Mouse (Mus musculus) adrenal gland, postnatal 36 days (tissue): ENCODE results near the gene Rsl1d1. TPM values are rescaled to one million over a fixed set of nuclear protein-coding genes. Genes with fewer than 3 reads are reported as not detected.

Experiments
- DNase-seq, 2 experiments: peaks; one replicate each; pipeline ENCODE4 v3.0.0; 2021; ENCODE audit warnings: mixed read lengths in 1 of 2
- long read RNA-seq, 2 experiments: library from polyadenylated mRNA; stranded (forward); transcript quantifications; one replicate each; pipeline ENCODE4 v2.0.0; 2021; ENCODE audit warnings: borderline sequencing depth in 2 of 2
- total RNA-seq, 2 experiments: library from RNA; stranded (reverse); gene quantifications; 2 replicates each; pipeline ENCODE4 v1.2.3; 2021

The Rsl1d1 gene
- 10 to 100 TPM; 79.0 to 82.0 TPM for total RNA-seq
- long read RNA-seq, experiment 1, transcript Rsl1d1-201 (9 exons, 1,945 nt): major isoform, 85 of 98 reads
- long read RNA-seq, experiment 1, partial matches to known transcripts: 3 of 98 reads
- long read RNA-seq, experiment 1, other reads (novel, unspliced or antisense): 8 of 98 reads
- long read RNA-seq, experiment 2, transcript Rsl1d1-201 (9 exons, 1,945 nt): major isoform, 19 of 21 reads
- long read RNA-seq, experiment 2, partial matches to known transcripts: 0 of 21 reads
- long read RNA-seq, experiment 2, other reads (novel, unspliced or antisense): 2 of 21 reads

DNA sequence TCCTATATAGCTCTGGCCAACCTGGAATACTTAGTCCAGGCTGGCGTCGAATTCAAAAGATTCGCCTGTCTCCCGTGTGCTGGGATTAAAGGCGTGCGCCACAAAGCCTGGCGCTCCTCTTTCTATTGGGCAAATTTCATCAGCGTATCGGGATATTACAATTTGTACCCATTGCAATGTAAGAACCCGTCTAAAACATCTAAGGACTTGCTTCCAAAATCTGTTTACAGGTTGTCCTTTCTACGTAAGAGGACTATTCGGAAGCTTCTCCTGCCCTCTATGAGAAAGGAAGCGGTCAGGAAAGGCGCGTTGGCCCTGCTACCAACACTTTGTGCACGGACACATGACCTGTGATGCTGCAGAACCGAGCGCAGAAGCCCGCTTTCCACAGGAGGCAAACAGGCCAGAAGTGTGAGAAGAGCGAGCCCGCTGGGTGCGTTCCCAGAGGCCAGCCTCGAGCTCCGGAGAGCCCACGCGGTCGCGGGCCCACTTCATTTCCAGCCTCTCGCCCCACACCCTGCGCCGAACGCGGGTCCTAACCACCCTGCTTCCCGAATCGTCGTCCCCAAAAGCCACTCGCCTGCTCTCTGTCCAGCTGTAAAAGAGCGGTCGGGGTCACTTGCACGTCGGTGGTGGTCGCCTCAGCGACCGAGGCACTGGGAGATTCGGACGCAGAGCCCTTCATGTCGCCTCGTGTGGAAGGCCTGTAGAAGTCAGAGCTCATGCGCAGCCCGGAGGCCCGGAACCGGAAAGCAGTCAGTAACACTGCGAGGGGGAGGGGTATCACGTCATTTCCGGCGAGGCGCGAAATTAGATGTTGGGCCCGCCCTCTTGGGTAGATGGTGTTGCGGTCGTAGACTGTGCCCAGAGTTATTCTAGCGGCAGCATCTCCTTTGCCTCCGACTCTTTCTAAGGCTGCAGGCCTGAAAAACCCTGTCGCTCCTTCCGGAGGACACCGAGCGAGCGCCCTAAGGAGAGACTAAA is at the start of gene Rsl1d1:
TSS of gene Rsl1d1 (minus strand) at position 761 of the 984 bp plus-strand sequence.
- DNase-seq: peak; percentile 93

DNA sequence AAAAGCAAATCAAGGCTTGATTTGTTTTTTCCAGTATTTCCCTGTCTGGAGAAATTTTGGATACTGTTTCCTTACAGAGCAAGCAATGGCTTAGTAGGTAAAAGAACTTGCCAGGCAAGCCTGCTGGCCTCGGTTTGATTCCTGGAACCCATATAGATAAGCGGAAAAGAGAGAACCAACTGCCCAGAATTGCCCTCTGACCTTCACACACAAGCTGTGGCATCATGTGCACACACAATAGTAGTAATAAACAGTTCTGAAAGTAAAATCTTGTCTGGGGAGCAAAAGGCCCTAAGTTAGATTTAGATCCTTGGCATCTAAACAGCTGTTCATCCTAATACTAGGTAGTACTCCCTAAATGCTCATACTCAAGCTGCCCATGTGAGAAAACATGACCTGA is 44.7 kb upstream of the Rsl1d1 start:
- DNase-seq: peak in 1 of 2 experiments; percentile 17

DNA sequence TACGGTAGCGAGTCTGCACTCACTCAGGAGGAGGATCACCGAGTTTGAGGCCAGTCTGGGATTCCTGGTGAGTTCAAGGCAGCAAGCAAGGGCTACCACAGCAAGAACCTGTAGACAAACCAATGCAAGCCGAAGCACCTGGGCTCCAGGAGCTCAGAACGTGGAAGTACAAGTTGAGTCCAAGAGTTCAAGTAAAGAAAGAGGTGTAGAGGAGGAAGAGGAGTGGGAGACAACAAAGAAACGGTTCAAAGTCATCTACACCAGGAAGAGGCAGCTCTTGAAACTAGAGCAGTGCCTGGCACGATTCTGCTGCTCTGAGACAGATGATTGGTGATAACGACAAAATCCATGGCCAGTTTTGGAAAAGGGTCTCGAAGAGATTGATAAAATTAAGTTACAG is 42.6 kb upstream of the Rsl1d1 start:
- DNase-seq: no peak

DNA sequence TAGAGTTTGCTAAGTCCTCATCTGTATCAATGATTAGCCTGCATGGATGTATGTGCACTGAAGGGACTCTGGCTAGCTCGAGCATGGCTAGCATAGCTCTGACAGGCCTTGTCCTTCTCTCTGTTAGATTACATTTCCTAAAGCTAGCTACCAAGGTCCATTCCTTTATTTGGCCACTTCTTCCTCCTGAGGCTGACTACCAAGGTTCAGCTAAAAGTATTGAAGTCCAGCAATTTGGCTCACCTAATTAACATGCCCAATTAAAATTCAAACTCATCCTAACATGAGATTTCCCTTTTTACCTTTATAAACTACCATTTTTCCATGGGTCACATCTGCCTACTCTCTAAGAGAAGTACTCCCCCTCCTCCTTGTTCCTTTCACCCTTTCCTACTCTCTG is 39.3 kb upstream of the Rsl1d1 start:
- no peak for DNase-seq

DNA sequence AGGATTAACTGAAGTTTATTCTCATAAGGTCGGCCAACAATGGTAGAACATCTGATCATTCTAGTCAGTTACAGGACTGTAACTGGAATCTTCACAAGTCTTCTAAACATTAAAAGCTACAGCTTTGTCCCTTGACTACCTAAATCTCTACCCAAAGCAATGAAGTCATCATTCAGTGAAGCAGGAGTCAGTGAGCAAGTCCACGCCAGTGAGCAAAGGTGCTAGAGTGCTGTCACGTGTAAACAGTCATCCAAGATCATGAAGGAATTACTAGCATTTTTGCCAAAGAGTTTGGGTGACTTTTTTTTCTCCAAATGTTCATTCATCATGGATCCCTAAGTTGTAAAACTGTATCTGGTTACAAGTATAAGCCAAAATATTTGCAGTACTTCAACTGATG is 14.7 kb upstream of the Rsl1d1 start:
- DNase-seq: no peak

DNA sequence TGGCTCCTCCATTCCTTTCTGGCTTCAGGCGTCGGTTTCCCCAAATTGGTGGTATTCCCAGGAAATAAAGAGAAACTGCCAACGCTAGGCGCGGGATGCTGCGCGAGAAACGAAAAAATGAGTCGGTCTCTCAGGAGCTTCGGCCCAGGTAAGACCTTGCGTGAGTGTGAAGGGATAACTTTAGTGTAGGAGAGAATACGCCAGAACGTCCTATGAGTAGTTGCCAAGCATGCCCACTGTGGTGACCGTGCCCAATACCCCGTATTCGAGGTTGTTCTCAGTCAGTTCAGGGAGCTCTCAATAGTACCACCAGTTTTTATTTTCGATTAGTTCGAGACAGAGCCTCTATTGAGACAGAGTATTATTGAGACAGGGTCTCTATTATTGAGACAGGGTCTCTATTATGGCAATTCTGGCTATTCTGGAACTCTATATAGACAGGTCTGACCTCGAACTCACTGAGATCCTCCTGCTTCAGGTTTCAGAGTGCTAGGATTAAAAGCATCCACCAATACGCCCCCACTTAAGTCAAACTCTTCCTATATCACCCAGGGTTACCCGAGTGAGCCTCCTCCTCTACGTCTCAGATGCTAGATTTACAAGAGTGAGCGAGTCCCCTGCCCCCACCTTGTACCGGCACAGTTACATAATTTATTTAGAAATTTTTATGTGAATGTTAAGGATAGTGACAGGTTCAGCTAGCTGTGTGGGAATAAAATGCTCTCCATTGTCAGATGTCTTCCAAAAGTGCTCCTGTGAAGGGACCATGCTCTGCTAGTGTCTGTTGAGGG is 664 bp upstream of the Rsl1d1 start:
- no peak for DNase-seq

DNA sequence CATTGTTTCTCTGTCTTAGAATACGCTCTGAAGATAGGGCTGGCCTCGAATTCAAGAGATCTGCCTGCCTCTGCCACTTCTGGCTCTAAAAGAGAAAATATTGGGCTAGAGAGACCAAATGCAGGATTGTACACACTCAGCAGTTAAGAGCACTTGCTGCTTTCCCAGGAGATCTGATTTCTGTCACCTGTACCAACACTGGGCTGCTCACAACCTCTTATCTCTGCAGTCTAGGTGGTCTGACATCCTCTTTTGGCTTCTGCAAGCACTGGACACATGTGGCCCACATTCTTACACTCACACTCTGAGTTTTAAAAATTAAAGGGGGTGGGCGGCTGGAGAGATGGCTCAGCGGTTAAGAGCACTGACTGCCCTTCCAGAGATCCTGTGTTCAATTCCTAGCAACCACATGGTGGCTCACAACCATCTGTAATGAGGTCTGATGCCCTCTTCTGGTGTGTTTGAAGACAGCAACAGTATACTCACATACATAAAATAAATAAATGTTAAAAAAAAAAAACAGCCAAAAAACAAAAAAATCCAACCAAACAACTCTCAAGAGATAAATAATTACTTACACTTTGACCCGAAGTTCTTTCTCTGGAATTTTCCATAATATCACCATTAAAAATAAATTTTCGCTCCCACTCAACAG is 1.3 kb downstream of the Rsl1d1 start:
- DNase-seq: no peak

DNA sequence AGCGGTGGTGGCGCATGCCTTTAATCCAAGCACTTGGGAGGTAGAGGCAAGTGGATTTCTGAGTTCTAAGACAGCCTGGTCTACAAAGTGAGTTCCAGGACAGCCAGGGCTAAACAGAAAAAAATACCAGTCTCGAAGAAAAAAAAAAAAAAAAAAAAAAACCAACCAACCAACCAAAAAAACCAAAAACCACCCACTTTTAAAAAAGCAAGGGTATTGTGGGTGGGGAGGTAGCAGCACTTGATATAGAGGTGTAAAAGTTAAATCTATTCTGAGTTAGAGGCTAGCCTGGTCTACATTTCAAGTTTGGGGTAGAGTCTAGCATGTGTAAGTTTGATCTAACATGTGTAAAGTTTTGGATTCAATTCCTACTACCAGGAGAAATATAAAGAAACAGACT is 2.9 kb downstream of the Rsl1d1 start:
- no peak for DNase-seq

DNA sequence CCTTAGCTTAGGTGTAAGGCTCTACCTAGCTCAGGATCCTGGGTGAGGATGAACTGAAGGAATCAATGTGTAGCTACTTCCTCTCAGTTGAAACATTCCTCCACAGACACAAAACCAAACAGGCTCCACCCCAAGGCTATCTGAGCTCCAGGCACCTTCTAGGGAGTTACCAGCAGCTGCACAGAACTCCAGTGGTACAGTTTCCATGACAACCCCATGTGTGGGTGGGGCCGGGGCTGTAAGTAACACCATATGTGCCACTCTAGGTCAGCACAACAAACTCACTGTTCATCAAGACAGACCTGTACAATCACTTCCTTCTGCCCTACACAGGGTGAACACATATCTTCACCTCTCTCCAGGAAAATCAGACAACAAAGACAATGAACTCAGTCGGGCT is 4.7 kb downstream of the Rsl1d1 start:
- no peak for DNase-seq

DNA sequence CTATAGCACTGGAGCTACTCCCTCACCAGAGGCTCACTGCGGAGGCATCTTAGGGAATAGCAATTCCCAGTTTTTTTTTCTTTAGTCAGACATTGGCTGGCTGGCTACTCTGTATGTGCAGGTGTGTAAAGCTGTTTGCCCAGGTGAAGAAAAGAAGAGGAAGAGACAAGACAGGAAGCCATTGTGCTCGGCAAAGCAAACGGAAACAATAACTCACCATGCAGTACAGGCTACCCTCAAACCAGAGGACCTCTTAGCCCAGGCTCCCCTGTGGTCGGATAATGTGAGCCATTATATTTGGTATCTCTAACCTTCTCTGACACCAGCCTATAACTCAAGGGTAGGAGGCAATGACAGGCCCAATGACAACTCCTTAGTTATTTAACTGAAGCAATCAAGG is 6.1 kb downstream of the Rsl1d1 start:
- no peak for DNase-seq

DNA sequence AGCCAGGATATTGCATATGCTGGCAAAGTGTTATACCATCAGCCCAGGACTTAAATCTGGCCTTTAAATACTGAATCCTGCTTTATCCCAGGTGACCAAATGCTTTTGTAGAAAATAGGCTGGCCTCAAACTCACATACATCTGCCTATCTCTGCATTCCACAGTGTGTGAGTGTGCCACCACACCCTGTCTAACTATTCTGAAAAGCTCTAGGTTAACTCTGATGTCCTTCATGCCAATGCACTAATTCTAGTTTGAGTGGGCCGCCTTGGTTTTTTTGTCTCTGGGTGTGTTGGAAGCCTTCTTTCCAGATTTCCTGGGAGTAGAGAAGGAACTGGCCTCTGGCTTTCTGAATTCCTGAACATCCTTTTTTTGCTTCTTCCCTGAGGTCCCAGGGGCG is 9.9 kb downstream of the Rsl1d1 start:
- no peak for DNase-seq

DNA sequence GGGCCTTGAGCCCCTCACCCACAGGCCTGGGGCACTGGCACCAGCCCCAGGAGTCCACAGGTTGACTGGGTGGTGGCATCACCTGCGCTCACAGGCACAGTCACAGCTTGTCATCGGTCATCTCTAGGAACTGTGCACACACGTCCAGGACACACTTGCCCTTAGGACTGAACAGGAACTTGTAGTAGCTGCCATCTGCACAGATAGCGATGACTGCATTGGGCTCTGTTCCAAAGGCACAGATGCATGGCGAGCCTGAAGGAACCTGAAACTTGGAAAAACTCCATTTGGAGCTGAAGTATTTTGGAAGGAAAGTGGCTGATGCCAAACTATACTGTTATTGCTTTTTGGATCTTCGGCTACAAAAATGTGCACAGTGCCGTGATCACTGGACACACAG is 13.0 kb downstream of the Rsl1d1 start:
- no peak for DNase-seq

DNA sequence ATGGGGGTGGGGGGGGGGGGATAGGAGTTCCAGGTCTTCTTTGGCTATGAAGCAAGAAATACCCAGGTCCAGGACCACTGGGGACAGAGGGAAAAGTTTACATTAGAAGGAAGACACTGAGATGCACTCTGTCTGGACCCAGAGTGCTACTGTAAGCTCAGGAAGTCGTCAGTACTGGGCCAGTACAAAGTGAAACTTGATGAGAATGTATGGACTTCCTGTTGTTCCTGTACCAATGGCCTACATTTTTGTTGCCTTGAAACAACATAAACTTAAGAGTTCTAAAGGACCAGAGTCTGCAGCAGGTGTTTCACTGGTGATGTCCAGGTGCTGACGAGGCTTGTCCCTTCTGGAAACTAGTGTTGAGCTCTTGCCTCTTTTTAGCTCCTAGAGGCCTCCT is 25.7 kb downstream of the Rsl1d1 start:
- no peak for DNase-seq

DNA sequence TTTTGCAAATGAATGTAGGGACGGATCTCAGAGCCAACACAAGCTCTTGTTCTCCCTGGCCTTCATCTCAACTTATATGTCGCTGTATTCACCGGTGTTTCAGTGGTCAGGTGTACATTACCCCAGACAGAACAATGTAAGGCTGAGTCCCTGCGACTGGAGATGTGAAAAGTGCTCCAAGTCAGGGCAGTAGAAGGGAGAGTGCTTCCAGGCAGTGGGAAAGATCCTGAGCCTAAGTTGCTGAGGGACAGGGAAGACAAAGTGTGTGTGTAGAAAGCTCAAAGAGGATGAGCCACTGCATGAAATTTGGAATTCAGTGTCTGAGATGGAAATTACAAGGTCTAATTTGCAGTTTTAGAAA is 26.3 kb downstream of the Rsl1d1 start:
- DNase-seq: no peak

DNA sequence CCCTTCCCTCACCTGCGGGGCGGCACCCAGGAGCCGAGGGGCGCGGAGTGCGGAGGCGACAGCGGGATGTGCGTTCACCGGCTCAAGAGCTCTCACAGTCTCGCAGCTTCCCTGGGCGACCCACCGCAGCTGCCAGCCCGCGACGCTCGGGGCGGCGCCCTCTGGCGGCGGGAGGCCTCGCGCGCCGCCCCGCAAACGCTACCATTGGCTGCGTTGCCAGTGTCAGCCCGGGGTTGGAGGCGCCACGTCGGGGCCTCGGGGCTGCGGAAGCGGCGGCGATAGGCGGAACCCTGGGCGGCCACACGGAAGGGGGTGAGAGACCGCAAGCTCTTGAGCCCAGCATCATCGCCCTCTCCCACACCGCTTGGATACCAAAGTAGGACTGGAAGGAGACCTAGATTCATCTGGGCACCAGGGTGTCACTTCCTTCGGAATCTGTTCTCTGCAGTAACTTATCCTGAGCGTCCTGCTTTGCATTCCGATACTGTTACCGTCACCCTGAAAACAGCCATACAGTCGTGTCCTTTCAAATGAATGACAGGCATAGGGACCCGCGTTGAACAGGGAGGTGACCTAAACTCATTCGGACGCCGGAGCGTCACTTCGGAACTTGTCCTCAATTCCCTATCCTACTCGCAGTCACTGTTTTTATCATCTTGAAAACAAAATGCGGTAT is 26.8 kb downstream of the Rsl1d1 start, which contains the start of gene Zc3h7a:
TSS of gene Zc3h7a (minus strand) at position 186 of the 676 bp plus-strand sequence.
- peak; percentile 94 to 96 for DNase-seq

DNA sequence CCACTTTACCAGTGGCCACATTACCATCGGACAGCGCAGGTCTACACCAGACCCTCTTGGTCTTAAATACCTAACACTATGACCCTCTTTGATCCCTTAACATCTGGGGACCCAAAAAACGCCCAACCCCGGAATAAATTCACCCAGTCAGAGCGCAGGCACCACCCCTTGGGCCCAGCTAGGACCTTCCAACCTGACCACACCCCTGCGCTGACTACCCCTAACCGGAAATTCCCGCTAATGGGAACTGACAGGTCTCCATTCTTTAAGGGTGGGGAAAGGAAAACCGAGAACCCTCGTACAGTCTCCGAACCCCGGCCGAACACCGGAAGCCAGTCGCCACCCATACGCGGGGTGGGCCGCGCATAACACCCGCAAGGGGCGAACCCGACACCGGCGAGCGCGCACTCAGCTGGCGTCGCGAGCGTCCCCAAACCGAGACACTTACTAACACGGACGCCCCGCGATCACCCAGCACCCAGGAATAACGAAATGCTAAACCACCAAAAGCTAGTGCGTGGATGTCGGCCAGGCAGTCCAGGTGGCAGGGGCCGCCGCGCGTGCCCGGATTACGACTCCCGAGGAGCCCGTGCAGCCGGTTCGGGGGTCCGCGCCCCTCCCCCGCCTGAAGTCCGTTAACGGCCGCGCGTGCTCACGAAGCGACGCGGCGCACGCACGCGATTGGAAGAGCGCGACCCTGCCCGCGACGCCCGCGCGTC is 27.5 kb downstream of the Rsl1d1 start:
- peak; percentile 78 to 80 for DNase-seq

DNA sequence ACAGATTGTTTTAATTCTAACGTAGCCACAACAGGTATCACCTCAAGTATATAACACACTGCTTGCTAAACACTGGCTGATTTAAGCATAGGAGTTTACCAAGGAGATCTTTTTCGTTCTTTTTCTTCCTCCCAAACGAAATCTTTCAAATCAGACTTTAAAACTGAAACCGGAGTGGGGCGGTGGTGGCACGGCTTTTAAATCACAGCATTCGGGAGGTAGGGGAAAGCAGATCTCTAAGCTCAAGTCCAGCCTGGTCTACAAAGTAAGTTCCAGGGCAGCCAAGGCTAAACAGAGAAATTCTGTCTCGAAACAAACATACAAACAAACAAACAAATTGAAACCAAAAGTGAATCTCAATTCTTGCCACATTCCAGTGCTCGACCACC is 28.0 kb downstream of the Rsl1d1 start:
- peak in 1 of 2 experiments; percentile 11 for DNase-seq

DNA sequence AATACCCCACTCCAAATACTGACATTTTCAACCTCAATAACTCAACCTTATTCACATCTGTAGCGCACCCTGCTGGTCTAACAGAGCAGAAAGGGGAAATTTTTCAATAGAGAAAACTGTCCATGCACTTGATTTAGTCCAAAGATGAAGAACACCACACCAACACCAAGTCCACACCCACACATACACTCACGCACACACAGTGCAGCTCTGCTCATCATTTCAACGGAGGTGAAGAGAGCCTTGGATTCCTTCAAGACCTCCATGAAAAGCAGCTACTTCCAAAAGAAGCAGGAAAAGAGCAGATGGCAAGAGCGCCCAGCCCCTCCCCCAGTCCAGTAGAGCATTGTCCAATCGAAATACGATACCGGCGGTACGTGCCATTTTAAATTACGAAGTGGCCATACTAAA is 28.5 kb downstream of the Rsl1d1 start:
- DNase-seq: peak; percentile 62 to 72

DNA sequence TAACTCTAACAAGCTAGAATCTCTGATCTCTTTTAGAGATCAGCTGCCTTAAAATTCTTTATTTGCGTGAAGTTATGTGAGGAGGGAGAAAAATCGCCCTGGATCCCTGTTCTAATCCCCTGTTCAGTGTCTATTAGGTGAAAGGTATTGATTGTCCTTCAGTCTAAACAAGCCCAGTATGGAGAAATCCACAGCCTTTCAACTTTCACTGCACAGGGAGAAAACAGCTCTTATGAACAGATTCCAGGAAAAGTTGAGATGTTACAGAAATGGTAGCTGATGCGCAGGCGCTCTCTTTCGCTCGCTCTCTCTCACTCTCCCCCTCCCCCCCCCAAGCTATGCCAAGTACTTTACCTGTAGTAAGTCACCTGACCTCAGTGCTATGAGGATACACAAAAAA is 31.5 kb downstream of the Rsl1d1 start:
- DNase-seq: no peak

DNA sequence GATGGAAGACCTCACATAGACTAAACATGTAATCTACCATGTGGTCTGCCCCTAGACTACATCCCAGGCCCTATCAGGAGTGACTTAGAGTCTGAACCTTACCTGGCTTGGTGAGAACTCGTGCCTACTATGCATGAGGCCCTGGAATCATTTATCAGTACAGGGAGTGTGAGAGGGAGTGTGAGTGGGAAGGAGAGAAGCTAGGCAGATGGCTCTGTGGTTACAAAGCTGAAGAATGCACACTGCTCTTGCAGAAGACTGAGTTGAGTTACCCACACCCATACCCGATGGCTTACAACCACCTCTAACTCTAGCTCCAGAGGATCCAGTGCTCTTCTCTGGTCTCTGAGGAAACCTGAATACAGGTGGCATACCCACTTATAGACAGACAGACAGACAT is 36.7 kb downstream of the Rsl1d1 start:
- no peak for DNase-seq
